Mouse (Mus musculus): ENCODE results near the gene Catsperd. TPM values are rescaled to one million over a fixed set of nuclear protein-coding genes. Genes with fewer than 3 reads are reported as not detected.
A peak's percentile ranks its signal among the peaks of the same experiment; 100 is the strongest.
"Not testable (repeated sequence)": the region's sequence is repeated elsewhere in the genome, so short reads cannot be mapped to it uniquely, and the experiment has no call there.

Catsperd gene
- polyA plus RNA-seq, 1 experiment: 1.2 TPM

DNA sequence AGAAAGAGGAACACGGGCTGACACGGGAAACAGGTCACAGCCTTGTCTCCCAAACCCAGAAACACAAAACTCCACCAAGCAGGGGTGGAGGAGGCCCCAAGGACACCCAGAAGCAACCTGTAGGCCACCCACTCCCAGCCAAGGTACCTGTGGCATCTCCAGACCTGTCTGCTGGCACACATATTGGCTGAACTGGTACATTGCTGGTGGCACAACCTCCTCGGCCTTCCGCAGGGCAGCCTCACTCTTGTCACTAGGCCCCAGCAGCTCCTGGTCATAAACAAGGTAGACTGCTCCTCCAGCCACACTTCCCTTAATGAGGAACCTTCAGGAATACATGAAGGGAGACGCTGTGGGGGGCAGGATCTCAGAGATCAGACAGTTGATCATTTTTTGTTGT is 19.2 kb upstream of the Catsperd start:
- WGBS: 49% methylated on average over 5 of the region's 5 CpGs
- H3K27me3 ChIP-seq (ENCODE audit: control insufficient read depth, insufficient read depth, low read length): no peaks in the 10 kb centered on the region
- peak overlapping the region; percentile 23 for H3K4me3 ChIP-seq (replicated peaks; ENCODE audit: insufficient read depth, low read depth, low read length)
- peaks cover 9% of the 10 kb centered on the region for H3K4me1 ChIP-seq (ENCODE audit: control insufficient read depth, insufficient read depth, low read length)
- DNase-seq: no peak
- H3K27ac ChIP-seq (ENCODE audit: insufficient read depth, low read length): peak overlapping the region; percentile 1; the same call in 1 of the 2 replicates
- no peak for TF ChIP-seq CTCF (IDR thresholded peaks at IDR 0.05; ENCODE audit: borderline replicate concordance, insufficient read depth, low read depth, low read length)

DNA sequence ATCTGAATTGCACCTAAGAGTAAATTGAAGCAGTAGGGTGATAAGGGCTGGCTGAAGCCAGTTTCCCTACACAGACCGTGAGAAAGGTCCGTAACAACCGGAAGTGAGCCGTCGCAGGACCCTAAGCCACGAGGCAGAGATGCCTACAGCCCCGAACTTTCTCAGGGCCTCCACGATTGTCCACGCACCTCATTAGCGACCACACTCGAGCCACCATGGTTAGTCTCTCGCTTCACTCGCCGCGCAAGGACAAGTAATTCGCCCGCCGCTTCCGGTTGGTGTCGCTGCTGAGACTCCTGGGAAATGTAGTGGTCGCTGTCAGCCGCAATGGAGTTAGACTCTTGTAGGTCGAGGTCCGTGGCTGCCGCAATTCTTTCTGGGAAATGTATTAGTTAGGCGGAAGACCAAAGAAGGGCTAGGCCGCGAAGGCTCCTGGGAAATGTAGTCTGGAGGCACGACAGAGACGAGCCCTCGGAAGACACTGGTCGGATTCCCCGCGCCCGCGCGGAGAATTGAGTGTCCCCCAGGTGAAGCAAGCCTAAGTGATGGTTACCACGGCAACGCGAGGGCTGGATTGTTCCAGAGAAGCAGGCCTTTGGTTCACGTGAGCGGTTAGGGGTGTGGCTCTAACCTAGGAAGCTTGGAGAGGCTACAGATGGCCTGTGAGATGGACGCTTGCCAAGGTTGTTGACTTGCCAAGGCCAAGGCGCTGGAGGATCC is 18.3 kb upstream of the Catsperd start, which contains the start of gene 2410015M20Rik:
Gene 2410015M20Rik (minus strand): TSS at position 320 of the 720 bp plus-strand sequence.
- DNase-seq: peak; percentile 97 to 99
- Histone ChIP-seq H3K27me3 (ENCODE audit: control insufficient read depth, insufficient read depth, low read length) (no peaks in the 10 kb centered on the region), H3K4me1 (ENCODE audit: control insufficient read depth, insufficient read depth, low read length) (peaks cover 5% of the 10 kb centered on the region), H3K4me3 (replicated peaks; ENCODE audit: insufficient read depth, low read depth, low read length) (peak within 1 kb of the TSS; percentile 95), H3K27ac (ENCODE audit: insufficient read depth, low read length) (peak within 1 kb of the TSS; percentile 85)
- peak; percentile 91 for TF ChIP-seq POLR2A (IDR thresholded peaks at IDR 0.05; ENCODE audit: borderline replicate concordance, insufficient read depth, low read length)
- peak; percentile 53; the same call in 1 of the 2 replicates for TF ChIP-seq CTCF (IDR thresholded peaks at IDR 0.05; ENCODE audit: borderline replicate concordance, insufficient read depth, low read depth, low read length)
- WGBS: under 1% methylated on average over 44 of the region's 44 CpGs

DNA sequence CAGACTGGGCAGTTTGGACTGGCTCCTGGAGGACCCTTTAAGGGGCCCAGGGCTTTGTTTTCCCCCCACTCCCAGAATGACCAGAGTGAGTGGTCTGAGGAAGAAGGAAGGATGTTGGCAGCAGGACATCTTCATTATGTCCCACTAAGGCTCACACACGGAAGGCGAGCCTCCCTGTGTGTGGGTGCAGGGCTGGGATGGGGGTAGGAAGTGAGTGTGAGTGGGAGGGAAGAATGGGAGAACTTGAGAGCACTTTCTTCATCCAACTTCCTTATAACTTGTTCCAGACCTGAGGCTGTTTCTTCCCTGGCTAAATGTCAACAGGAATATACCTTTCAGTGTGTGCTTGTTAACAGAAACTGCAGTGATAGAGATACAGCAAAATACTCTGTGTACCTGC is 16.6 kb upstream of the Catsperd start:
- Histone ChIP-seq H3K27me3 (ENCODE audit: control insufficient read depth, insufficient read depth, low read length) (no peaks in the 10 kb centered on the region), H3K4me3 (replicated peaks; ENCODE audit: insufficient read depth, low read depth, low read length) (no peak overlapping the region), H3K27ac (ENCODE audit: insufficient read depth, low read length) (no peak overlapping the region), H3K4me1 (ENCODE audit: control insufficient read depth, insufficient read depth, low read length) (peaks cover 16% of the 10 kb centered on the region)
- TF ChIP-seq POLR2A (IDR thresholded peaks at IDR 0.05; ENCODE audit: borderline replicate concordance, insufficient read depth, low read length) (no peak), CTCF (IDR thresholded peaks at IDR 0.05; ENCODE audit: borderline replicate concordance, insufficient read depth, low read depth, low read length) (no peak)
- 61% methylated on average over 2 of the region's 2 CpGs for WGBS
- DNase-seq: no peak

DNA sequence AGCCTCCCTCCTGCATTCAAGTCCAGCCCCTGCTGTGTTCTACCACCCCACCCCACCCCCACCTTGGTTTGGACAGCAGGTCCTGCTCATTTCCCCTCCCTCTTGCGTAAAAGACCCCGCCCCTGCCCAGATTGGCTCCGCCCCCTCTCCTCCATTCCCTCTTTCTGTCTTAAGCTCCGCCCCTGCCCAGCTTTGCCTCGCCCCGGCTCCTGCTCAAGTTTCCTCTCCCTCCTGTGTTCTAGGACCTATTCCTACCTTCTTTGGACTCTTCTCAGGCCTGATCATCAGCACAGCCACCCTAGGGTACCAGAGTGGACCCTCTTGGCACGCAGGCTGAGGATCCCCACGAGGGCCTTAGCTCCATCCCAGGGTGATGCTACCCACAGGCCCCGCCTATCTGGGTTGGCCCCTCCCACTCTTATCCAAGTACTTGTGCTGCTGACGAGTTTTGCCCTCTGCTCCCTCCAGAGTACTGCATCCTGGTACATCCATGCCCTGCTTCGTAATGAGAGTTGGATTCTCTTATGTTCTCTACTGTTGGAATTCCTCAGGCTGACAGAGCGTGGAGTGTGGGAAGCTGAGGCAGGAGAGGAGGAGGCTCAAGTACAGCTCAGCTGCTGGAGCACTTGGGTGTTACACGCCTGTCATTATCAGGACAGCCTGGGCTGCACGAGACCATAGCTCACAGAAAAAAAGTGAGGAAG is 15.9 kb upstream of the Catsperd start:
- H3K27ac ChIP-seq (ENCODE audit: insufficient read depth, low read length): no peak overlapping the region
- DNase-seq: no peak
- H3K4me1 ChIP-seq (ENCODE audit: control insufficient read depth, insufficient read depth, low read length): peaks cover 16% of the 10 kb centered on the region

DNA sequence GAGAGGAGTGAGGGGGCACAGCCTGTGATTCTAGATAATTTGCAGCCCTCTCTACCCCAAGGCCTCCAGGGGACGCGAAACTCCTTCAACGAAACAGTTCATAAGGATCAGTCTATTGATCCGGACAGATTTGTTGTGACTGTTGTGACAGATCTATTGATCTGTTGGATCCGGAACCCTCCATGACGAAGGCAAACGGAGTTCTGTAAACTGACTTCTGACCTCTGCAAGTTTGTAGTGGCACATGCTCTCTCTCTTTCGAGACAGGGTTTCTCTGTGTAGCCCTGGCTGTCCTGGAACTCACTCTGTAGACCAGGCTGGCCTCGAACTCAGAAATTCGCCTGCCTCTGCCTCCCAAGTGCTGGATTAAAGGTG is 15.4 kb upstream of the Catsperd start:
- DNase-seq; H3K27me3 ChIP-seq (ENCODE audit: control insufficient read depth, insufficient read depth, low read length); H3K27ac ChIP-seq (ENCODE audit: insufficient read depth, low read length); H3K4me3 ChIP-seq (replicated peaks; ENCODE audit: insufficient read depth, low read depth, low read length): not testable (repeated sequence)
- WGBS: 80% methylated on average over 10 of the region's 10 CpGs
- peaks cover 16% of the 10 kb centered on the region for H3K4me1 ChIP-seq (ENCODE audit: control insufficient read depth, insufficient read depth, low read length)

More for the DNA sequence above, 15.9 kb upstream of the Catsperd start:
- TF ChIP-seq POLR2A (IDR thresholded peaks at IDR 0.05; ENCODE audit: borderline replicate concordance, insufficient read depth, low read length): no peak
- TF ChIP-seq CTCF (IDR thresholded peaks at IDR 0.05; ENCODE audit: borderline replicate concordance, insufficient read depth, low read depth, low read length): no peak
- whole genome bisulfite sequencing: 26% methylated on average over 14 of the region's 14 CpGs
- H3K27me3 ChIP-seq (ENCODE audit: control insufficient read depth, insufficient read depth, low read length): no peaks in the 10 kb centered on the region
- no peak overlapping the region for H3K4me3 ChIP-seq (replicated peaks; ENCODE audit: insufficient read depth, low read depth, low read length)

DNA sequence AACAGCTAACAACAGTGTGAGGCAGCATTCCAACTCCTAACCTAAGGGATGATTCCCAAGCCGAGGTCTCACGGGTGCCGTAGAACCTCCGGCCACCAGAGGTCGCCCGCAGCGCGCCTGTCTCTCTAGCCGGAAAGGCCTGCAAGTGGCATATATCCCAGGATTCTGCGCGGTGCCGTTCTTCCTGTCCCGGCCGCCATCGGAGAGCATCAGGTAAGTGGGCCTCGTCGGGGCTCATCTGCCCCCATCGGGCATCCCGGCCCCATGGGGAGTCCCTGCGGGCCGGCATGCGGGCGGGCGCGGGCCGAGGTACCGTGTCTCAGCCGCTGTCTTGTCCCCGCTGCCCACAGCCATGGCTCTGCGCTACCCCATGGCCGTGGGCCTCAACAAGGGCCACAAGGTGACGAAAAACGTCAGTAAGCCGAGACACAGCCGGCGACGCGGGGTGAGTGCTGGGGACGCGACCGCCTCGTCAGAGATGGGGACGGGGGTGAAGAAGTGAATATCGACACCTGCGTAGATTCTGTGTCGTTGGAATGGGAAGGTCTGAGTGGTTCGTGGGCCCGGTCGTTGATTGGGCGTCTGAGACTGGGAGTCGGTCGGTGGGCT is 14.6 kb upstream of the Catsperd start, which contains the start of gene Rpl36:
Gene Rpl36 (plus strand): TSS at position 181 of the 609 bp plus-strand sequence.
- Histone ChIP-seq H3K4me1 (ENCODE audit: control insufficient read depth, insufficient read depth, low read length) (peaks cover 13% of the 10 kb centered on the region), H3K27ac (ENCODE audit: insufficient read depth, low read length) (peak within 1 kb of the TSS; percentile 42; the same call in 1 of the 2 replicates), H3K4me3 (replicated peaks; ENCODE audit: insufficient read depth, low read depth, low read length) (peak within 1 kb of the TSS; percentile 88), H3K27me3 (ENCODE audit: control insufficient read depth, insufficient read depth, low read length) (no peaks in the 10 kb centered on the region)
- TF ChIP-seq POLR2A (IDR thresholded peaks at IDR 0.05; ENCODE audit: borderline replicate concordance, insufficient read depth, low read length) (peak; percentile 78), CTCF (IDR thresholded peaks at IDR 0.05; ENCODE audit: borderline replicate concordance, insufficient read depth, low read depth, low read length) (peak; percentile 90)
- WGBS: under 1% methylated on average over 52 of the region's 52 CpGs
- DNase-seq: peak; percentile 96 to 98

DNA sequence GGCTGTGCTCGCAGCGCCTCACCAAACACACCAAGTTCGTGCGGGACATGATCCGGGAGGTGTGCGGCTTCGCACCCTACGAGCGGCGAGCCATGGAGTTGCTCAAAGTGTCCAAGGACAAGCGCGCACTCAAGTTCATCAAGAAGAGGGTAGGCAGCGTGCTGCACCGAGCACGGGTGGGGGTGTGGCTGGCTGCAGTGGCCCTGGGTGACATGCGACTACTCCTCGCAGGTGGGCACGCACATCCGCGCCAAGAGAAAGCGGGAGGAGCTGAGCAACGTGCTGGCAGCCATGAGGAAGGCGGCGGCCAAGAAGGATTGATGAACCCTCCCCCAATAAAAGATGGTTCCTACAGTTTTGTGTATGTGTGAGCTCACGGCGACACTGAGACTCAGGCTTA is 14.1 kb upstream of the Catsperd start:
- not testable (repeated sequence) for H3K27ac ChIP-seq (ENCODE audit: insufficient read depth, low read length); H3K27me3 ChIP-seq (ENCODE audit: control insufficient read depth, insufficient read depth, low read length)
- under 1% methylated on average over 26 of the region's 26 CpGs for WGBS
- peak overlapping the region; percentile 88 for H3K4me3 ChIP-seq (replicated peaks; ENCODE audit: insufficient read depth, low read depth, low read length)
- DNase-seq: peak in 1 of 2 experiments; percentile 49
- peaks cover 13% of the 10 kb centered on the region for H3K4me1 ChIP-seq (ENCODE audit: control insufficient read depth, insufficient read depth, low read length)

All from cerebellum, adult 2 months (tissue).